Mouse (Mus musculus) MEL (cell line): ENCODE measurements at regions not wholly inside any gene's neighbourhood (a gene's known extent, or its start where the extent isn't known, plus 50 kb on each side); places are given as distances from the start of the nearest gene placed in this dataset.
A peak's percentile ranks its signal among the peaks of the same experiment; 100 is the strongest.

Experiments
- BHLHE40 ChIP-seq: IDR thresholded peaks from 2 replicates; pipeline ENCODE4 v1.6.1; 2012; ENCODE audit warnings: low read depth, mild to moderate bottlenecking, inconsistent platforms, low read length, improper control_type of control experiment, borderline replicate concordance
- MAFK ChIP-seq: IDR thresholded peaks from 2 replicates; pipeline ENCODE4 v1.6.1; 2011; ENCODE audit warnings: low read depth, mild to moderate bottlenecking, low read length, improper control_type of control experiment, borderline replicate concordance
- MYC ChIP-seq: IDR thresholded peaks from 2 replicates; pipeline ENCODE4 v1.6.1; 2011; ENCODE audit warnings: low read depth, mild to moderate bottlenecking, low read length, improper control_type of control experiment, moderate library complexity
- POLR2A ChIP-seq, 2 experiments: IDR thresholded peaks; 2 replicates each; pipeline ENCODE4 v1.6.1; 2011 to 2012; ENCODE audit warnings: low read length in 2 of 2, mild to moderate bottlenecking in 2 of 2, control low read depth in 1 of 2, improper control_type of control experiment in 1 of 2, low read depth in 1 of 2, moderate library complexity in 1 of 2; ENCODE audit not compliant: control insufficient read depth in 1 of 2, insufficient read depth in 1 of 2, poor library complexity in 1 of 2
- SMC3 ChIP-seq: IDR thresholded peaks from 2 replicates; pipeline ENCODE4 v1.6.1; 2011; ENCODE audit warnings: low read depth, low read length, improper control_type of control experiment
- TAL1 ChIP-seq: IDR thresholded peaks from 2 replicates; pipeline ENCODE4 v1.6.1; 2012; ENCODE audit warnings: mild to moderate bottlenecking, inconsistent platforms, low read length, moderate library complexity, mixed read lengths
- TCF12 ChIP-seq: IDR thresholded peaks from 2 replicates; pipeline ENCODE4 v1.6.1; 2014; ENCODE audit warnings: low read depth, mild to moderate bottlenecking, inconsistent platforms, low read length, improper control_type of control experiment, moderate library complexity
- USF1 ChIP-seq: IDR thresholded peaks from 2 replicates; pipeline ENCODE4 v1.6.1; 2014; ENCODE audit warnings: low read depth, mild to moderate bottlenecking, inconsistent platforms, low read length, improper control_type of control experiment, moderate library complexity
- ZNF384 ChIP-seq: IDR thresholded peaks from 2 replicates; pipeline ENCODE4 v1.6.1; 2012; ENCODE audit warnings: low read depth, mild to moderate bottlenecking, inconsistent platforms, low read length, improper control_type of control experiment

DNA sequence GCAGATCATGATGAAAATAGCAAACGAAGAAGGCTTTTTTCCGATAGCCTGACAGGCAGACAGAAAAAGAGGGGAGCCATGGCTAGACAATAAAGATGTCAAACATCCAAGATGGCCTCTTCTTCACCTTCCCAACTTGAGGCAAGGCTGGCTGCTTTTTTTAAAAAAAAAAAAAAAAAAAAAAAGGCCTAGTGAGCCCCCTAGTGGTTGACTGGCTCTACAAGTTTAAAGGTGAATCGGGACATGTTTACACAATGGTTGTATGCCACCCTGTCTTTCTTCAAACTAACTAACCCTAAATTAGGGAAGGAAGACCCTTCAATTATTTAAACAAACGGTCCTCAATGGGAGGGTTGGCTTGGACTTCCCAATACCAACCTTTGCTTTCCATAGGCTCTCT lies 475.8 kb upstream of the Gm5415 start:
- TF ChIP-seq ZNF384 = peak; percentile 98
- TF ChIP-seq SMC3 = peak; percentile 52
- TF ChIP-seq TAL1 = no peak
- no peak for TF ChIP-seq TCF12
- no peak for TF ChIP-seq USF1
- TF ChIP-seq BHLHE40 = no peak
- no peak for TF ChIP-seq MYC
- TF ChIP-seq MAFK = no peak
- no peak for TF ChIP-seq POLR2A (IDR thresholded peaks at IDR 0.05; ENCODE audit: control insufficient read depth in 1 of 2, insufficient read depth in 1 of 2, low read depth in 1 of 2, low read length in 2 of 2, poor library complexity in 1 of 2)
